Mouse (Mus musculus) bone marrow, adult 2 months (tissue): ENCODE data around the gene Nucks1. TPM values are rescaled to one million over a fixed set of nuclear protein-coding genes. Genes with fewer than 3 reads are reported as not detected.

Experiments
- H3K27ac ChIP-seq: fragments of 200-500 bp; 2 replicates; pipeline ENCODE4 v1.5.1; 2012; ENCODE audit warnings: low read depth, mild to moderate bottlenecking, control low read depth, inconsistent platforms, low read length; ENCODE audit not compliant: control insufficient read depth, poor library complexity, insufficient read depth
- H3K4me1 ChIP-seq: fragments of 200-500 bp; 2 replicates; pipeline ENCODE4 v1.6.1; 2011; ENCODE audit warnings: low read length; ENCODE audit not compliant: control insufficient read depth, insufficient read depth
- H3K4me3 ChIP-seq: fragments of 200-500 bp; replicated peaks from 2 replicates; pipeline ENCODE3; 2011; ENCODE audit warnings: mild to moderate bottlenecking, low read depth, low read length, control low read depth; ENCODE audit not compliant: control insufficient read depth
- CTCF ChIP-seq: fragments of 200-500 bp; IDR thresholded peaks from 2 replicates; pipeline ENCODE4 v1.5.1; 2011; ENCODE audit warnings: low read length, control low read depth; ENCODE audit not compliant: control insufficient read depth, insufficient read depth
- POLR2A ChIP-seq: fragments of 200-500 bp; IDR thresholded peaks from 2 replicates; pipeline ENCODE4 v1.6.1; 2011; ENCODE audit warnings: low read depth, mild to moderate bottlenecking, control low read depth, low read length, borderline replicate concordance; ENCODE audit not compliant: control insufficient read depth
- WGBS: fragments of 180-500 bp; shearing (Covaris S2); methylation state at CpG from one replicate; pipeline ENCODE4 v1.1.7; 2018; 5-methylcytosine and 5-hydroxymethylcytosine counted together
- polyA plus RNA-seq: library from polyadenylated mRNA; stranded (reverse); fragments of >200 nt; gene quantifications from 2 replicates; pipeline ENCODE4 v1.2.4, GENCODE M21; 2011; ENCODE audit warnings: low replicate concordance; ENCODE audit not compliant: missing spikeins, insufficient read depth, insufficient read length

Nucks1 gene
- polyA plus RNA-seq, 1 experiment: 86.6 TPM

DNA sequence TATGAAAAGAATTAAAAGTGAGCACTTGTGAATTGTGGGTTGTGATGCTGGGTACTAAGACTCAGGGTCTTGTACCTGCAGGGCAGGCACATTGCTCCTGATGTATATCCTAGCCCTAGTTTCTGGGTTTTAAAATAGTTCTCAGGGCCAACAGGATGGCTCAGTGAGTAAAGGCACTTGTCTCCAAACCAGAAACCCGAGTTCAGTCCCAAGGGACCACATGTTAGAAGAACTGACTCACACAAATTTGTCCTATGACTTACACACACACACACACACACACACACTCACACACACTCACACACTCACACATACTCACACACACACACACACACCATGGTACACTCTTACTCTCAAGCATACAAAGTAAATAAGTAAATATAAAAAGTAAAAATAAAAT, 37.5 kb upstream of the Nucks1 start:
- no peak for TF ChIP-seq POLR2A
- TF ChIP-seq CTCF: no peak
- Histone ChIP-seq H3K4me3 (no peak overlapping the region), H3K4me1 (peaks cover 2% of the 10 kb centered on the region; the same call in 1 of the 2 replicates), H3K27ac (no peak overlapping the region)
- WGBS: 83% methylated on average over 1 of the region's 1 CpGs

GRCm38 (mm10) chr1:131879816-131880215, 30.5 kb upstream of the Nucks1 start:
- H3K4me1 ChIP-seq: no peaks in the 10 kb centered on the region
- TF ChIP-seq POLR2A: no peak
- no peak for TF ChIP-seq CTCF
- H3K27ac ChIP-seq: no peak overlapping the region
- H3K4me3 ChIP-seq: no peak overlapping the region
- WGBS: 81% methylated on average over 2 of the region's 2 CpGs

GRCm38 (mm10) chr1:131882787-131883186, 27.5 kb upstream of the Nucks1 start:
- H3K27ac ChIP-seq: no peak overlapping the region
- no peak for TF ChIP-seq POLR2A
- TF ChIP-seq CTCF: no peak
- no peak overlapping the region for H3K4me3 ChIP-seq
- 66% methylated on average over 2 of the region's 2 CpGs for WGBS
- H3K4me1 ChIP-seq: no peaks in the 10 kb centered on the region

DNA sequence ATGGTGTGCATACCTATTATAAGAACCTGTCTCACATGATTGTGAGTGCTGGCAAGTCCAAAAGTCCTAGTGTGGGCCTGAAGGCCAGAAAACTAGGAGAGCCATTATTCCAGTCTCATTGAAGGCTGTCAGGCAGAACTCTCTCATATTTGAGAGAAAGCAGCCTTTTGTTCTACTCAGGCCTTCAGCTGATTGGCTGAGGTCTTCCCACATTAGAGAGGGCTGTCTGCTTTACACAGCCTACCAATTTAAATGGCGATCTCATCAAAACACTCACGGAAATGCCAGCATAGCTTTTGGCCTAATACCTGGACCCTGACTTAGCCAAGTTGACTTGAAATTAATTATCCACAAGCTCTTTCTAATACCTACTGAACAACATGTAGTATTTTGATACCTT, 24.2 kb upstream of the Nucks1 start:
- no peaks in the 10 kb centered on the region for H3K4me1 ChIP-seq
- no peak overlapping the region for H3K27ac ChIP-seq
- no peak overlapping the region for H3K4me3 ChIP-seq
- 85% methylated on average over 2 of the region's 2 CpGs for WGBS
- TF ChIP-seq POLR2A (no peak), CTCF (no peak)

GRCm38 (mm10) chr1:131886641-131887040, 23.7 kb upstream of the Nucks1 start:
- Histone ChIP-seq H3K4me3 (no peak overlapping the region), H3K27ac (no peak overlapping the region), H3K4me1 (no peaks in the 10 kb centered on the region)
- TF ChIP-seq CTCF: no peak
- TF ChIP-seq POLR2A: no peak
- 82% methylated on average over 3 of the region's 3 CpGs for WGBS

GRCm38 (mm10) chr1:131890043-131890658, 20.2 kb upstream of the Nucks1 start:
- H3K4me1 ChIP-seq: no peaks in the 10 kb centered on the region
- no peak overlapping the region for H3K27ac ChIP-seq
- no peak overlapping the region for H3K4me3 ChIP-seq
- TF ChIP-seq CTCF: no peak
- no peak for TF ChIP-seq POLR2A
- WGBS: 75% methylated on average over 6 of the region's 6 CpGs

DNA sequence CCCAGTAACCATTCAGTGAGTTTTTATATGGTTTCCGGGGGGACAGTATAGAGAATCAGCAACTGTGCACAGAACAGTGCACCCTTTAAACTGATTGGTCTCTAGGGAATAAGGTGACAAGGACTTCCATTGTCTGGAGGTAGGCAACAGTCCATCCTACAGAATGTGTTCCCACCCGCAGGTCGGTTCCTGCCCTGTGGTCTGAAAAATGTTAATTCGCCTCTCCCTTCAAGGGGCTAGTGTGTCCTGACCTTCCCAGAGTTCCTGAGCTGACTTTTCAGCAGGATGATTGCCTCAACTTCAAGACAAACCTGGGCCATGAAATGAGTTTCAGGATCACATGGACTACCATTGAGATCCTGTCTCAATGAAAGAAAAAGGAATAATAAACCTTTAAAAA, 18.9 kb upstream of the Nucks1 start:
- TF ChIP-seq POLR2A: no peak
- no peak for TF ChIP-seq CTCF
- Histone ChIP-seq H3K27ac (no peak overlapping the region), H3K4me1 (no peaks in the 10 kb centered on the region), H3K4me3 (no peak overlapping the region)
- WGBS: 89% methylated on average over 4 of the region's 4 CpGs

DNA sequence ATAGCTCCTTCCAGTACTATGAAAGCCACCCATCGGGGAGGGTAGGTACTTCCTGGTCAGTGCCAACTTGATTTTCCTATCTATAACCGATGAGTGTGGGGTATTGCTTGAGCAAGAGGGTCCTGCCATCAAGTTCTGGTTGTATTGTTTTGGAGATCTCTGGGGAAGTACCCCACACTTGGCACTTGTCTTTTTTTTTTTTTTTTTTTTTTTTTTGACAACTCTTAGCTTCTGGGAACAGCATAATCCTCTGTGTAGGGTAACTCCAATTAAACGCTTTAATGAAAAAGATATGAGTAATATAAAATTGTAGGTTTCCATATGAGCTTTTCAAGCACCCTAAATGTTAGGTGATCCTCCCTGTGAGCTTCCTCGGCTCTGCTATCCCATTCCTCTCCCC, 7.7 kb upstream of the Nucks1 start:
- Histone ChIP-seq H3K4me3 (no peak overlapping the region), H3K4me1 (no peaks in the 10 kb centered on the region), H3K27ac (no peak overlapping the region)
- WGBS: 70% methylated on average over 4 of the region's 4 CpGs
- no peak for TF ChIP-seq POLR2A
- TF ChIP-seq CTCF: no peak

GRCm38 (mm10) chr1:131903251-131903650, 7.1 kb upstream of the Nucks1 start:
- no peak overlapping the region for H3K27ac ChIP-seq
- no peaks in the 10 kb centered on the region for H3K4me1 ChIP-seq
- WGBS: 78% methylated on average over 7 of the region's 7 CpGs
- H3K4me3 ChIP-seq: no peak overlapping the region
- no peak for TF ChIP-seq CTCF
- TF ChIP-seq POLR2A: no peak

- WGBS: 4% methylated on average over 1 of the region's 1 CpGs
- Histone ChIP-seq H3K27ac (no peak overlapping the region), H3K4me1 (no peaks in the 10 kb centered on the region), H3K4me3 (no peak overlapping the region)
- no peak for TF ChIP-seq POLR2A
- peak; percentile 42 for TF ChIP-seq CTCF
Observed at GRCm38 (mm10) chr1:131905497-131905896, 4.8 kb upstream of the Nucks1 start.
